8 mouse cellular contexts compared by ENCODE assay signal in genomic region chr12:30911261-30912047, GRCm38 (mm10). TPM values are rescaled to one million over a fixed set of nuclear protein-coding genes. Genes with fewer than 3 reads are reported as not detected.
A peak's percentile ranks its signal among the peaks of the same experiment; 100 is the strongest.
DNase-seq lines count a peak whose midpoint lies in the region; ATAC-seq lines count a peak whose summit lies in the region.

TSS of gene Acp1 (minus strand) at chr12:30911589.
TSS of gene Sh3yl1 (plus strand) at chr12:30911668.

- WGBS in hindbrain, embryonic 16.5 days: under 1% methylated on average over 52 of the region's 52 CpGs
- under 1% methylated on average over 48 of the region's 52 CpGs for WGBS in macrophage (ENCODE audit: missing documents)

- peaks cover 48% of the 10 kb centered on the region for H3K79me2 ChIP-seq in macrophage (ENCODE audit: inconsistent target)

- H3K27me3 ChIP-seq in hindbrain, embryonic 16.5 days (replicated peaks; ENCODE audit: control insufficient read depth, insufficient read depth, low read length): no peaks in the 10 kb centered on the region

- H3K9ac ChIP-seq in hindbrain, embryonic 16.5 days (ENCODE audit: low read depth, low read length): peak within 1 kb of the TSS; percentile 79

- peaks cover 17% of the 10 kb centered on the region for H3K4me1 ChIP-seq in hindbrain, embryonic 16.5 days (ENCODE audit: control insufficient read depth, insufficient read depth, low read depth, low read length)

- peak within 1 kb of the TSS; percentile 85 for H3K4me2 ChIP-seq in hindbrain, embryonic 16.5 days (ENCODE audit: low read length)

- H3K27ac ChIP-seq in hindbrain, embryonic 16.5 days (ENCODE audit: low read depth, low read length): peak within 1 kb of the TSS; percentile 81
- peak within 1 kb of the TSS; percentile 61 for H3K27ac ChIP-seq in macrophage

- H3K36me3 ChIP-seq in hindbrain, embryonic 16.5 days (ENCODE audit: control insufficient read depth, insufficient read depth, low read length): no peaks in the 10 kb centered on the region
- no peaks in the 10 kb centered on the region for H3K36me3 ChIP-seq in macrophage (ENCODE audit: inconsistent target)

- DNase-seq in R1 (ENCODE audit: low read depth, low spot score): peak; percentile 86
- peak; percentile 96 to 99 for DNase-seq in cerebellum, postnatal 25 days
- peak; percentile 94 to 95 for DNase-seq in frontal cortex, postnatal 36 days (ENCODE audit: low spot score in 2 of 2)
- peak; percentile 93 to 95 for DNase-seq in left cerebral cortex, adult 18-20 months (ENCODE audit: low spot score in 2 of 2)
- DNase-seq in right cerebral cortex, adult 18-20 months: peak; percentile 95
- DNase-seq in urinary bladder, postnatal 10 days (ENCODE audit: low spot score): peak; percentile 84

- no peaks in the 10 kb centered on the region for H3K9me3 ChIP-seq in hindbrain, embryonic 16.5 days (ENCODE audit: control insufficient read depth, low read length)

- ATAC-seq in hindbrain, embryonic 16.5 days: peak; percentile 98

- H3K4me3 ChIP-seq in hindbrain, embryonic 16.5 days (ENCODE audit: low read length): peak within 1 kb of the TSS; percentile 75
- H3K4me3 ChIP-seq in macrophage (ENCODE audit: inconsistent target): peak within 1 kb of the TSS; percentile 99

RNA-seq across cellular contexts. Expression of gene Acp1, which starts in this region (rescaled TPM):
- polyA plus RNA-seq in hindbrain, embryonic 16.5 days (2015; fragmentation: Nextera tagmentation; extraction: Ambion mirVana): 106 and 115 TPM in 2 replicates
- total RNA-seq in left cerebral cortex, adult 18-20 months (2021): 10 to 100 TPM; 56.8 to 57.5 TPM
- 10 to 100 TPM in 19 of 26 experiments, 1 to 10 TPM in 7; 3.4 to 41.5 (median 18.1) TPM for total RNA-seq in macrophage (2018; cell fraction: chromatin; rRNA removed)
- 10 to 100 TPM; 20.7 to 33.7 (median 28.0) TPM for total RNA-seq in macrophage (2018; cell fraction: cytosol; rRNA removed)
- total RNA-seq in macrophage (2018; cell fraction: nucleus; rRNA removed): 10 to 100 TPM in 18 of 26 experiments, 1 to 10 TPM in 8; 5.8 to 26.7 (median 13.2) TPM
- polyA plus RNA-seq in macrophage (2018): 24.4 to 46.0 TPM (median 32.9 TPM) in 3 replicates

RNA-seq across cellular contexts. Expression of gene Sh3yl1, which starts in this region (rescaled TPM):
- 47.6 and 55.2 TPM in 2 replicates for polyA plus RNA-seq in hindbrain, embryonic 16.5 days (2015; fragmentation: Nextera tagmentation; extraction: Ambion mirVana)
- 10 to 100 TPM; 13.8 to 14.0 TPM for total RNA-seq in left cerebral cortex, adult 18-20 months (2021)
- 1 to 10 TPM in 4 of 26 experiments, under 1 TPM in 8, not detected in 14; 0.21 to 1.7 (median 0.77) TPM for total RNA-seq in macrophage (2018; cell fraction: chromatin; rRNA removed)
- total RNA-seq in macrophage (2018; cell fraction: cytosol; rRNA removed): 1 to 10 TPM in 1 of 26 experiments, under 1 TPM in 25; 0.15 to 1.1 (median 0.42) TPM
- total RNA-seq in macrophage (2018; cell fraction: nucleus; rRNA removed): 1 to 10 TPM in 3 of 26 experiments, under 1 TPM in 11, not detected in 12; 0.26 to 1.2 (median 0.70) TPM
- polyA plus RNA-seq in macrophage (2018): 0.63 to 0.89 TPM (median 0.89 TPM) in 3 replicates

Comparison
In these comparisons a context has a peak if more than half of its experiments do, and no peak if none do; other contexts are left out.
1. Peak in every context shown above with its lines: DNase-seq, ATAC-seq, H3K4me3 ChIP-seq and H3K27ac ChIP-seq.
2. RNA of gene Sh3yl1 (polyA plus RNA-seq): 47.6 to 55.2 TPM in hindbrain, embryonic 16.5 days; 0.63 to 0.89 TPM in macrophage; every median in the first group is over 10 times any median in the second.